Mouse (Mus musculus): ENCODE measurements around the gene Gm38100. TPM values are rescaled to one million over a fixed set of nuclear protein-coding genes. Genes with fewer than 3 reads are reported as not detected.

Gene Gm38100
- not detected in 2 replicates for polyA plus RNA-seq (2014; fragmentation: Nextera tagmentation; extraction: Ambion mirVana)

DNA sequence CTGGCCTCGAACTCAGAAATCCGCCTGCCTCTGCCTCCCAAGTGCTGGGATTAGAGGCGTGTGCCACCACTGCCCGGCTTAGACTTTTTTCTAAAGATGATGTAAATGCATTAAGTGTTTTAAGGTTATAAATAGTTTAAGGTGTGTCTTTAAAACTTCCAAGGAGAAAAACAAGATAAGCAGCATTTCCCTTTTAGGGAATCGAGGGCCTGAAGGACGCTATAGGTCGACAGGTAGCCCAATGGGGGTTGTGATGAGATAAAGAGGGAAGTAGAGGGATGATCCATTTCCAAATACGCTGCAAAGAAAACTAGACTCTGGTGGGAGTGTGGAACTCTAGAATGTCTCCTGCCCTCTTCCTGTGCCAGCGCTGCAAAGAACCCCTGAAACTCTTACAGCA is at the start of gene Gm38100:
Gm38100 (plus strand) TSS at position 301 of the 400 bp plus-strand sequence.
- Histone ChIP-seq H3K27me3 (ENCODE audit: control insufficient read depth, insufficient read depth, low read length) (no peaks in the 10 kb centered on the region), H3K9ac (replicated peaks; ENCODE audit: low read length) (no peak within 1 kb of the TSS), H3K9me3 (ENCODE audit: control insufficient read depth, low read length) (no peaks in the 10 kb centered on the region), H3K4me1 (ENCODE audit: control insufficient read depth, insufficient read depth, low read length) (no peaks in the 10 kb centered on the region), H3K4me2 (ENCODE audit: low read length) (no peak within 1 kb of the TSS), H3K27ac (replicated peaks; ENCODE audit: low read depth, low read length) (no peak within 1 kb of the TSS), H3K4me3 (replicated peaks; ENCODE audit: low read depth, low read length) (no peak within 1 kb of the TSS), H3K36me3 (ENCODE audit: control insufficient read depth, insufficient read depth, low read length) (no peaks in the 10 kb centered on the region)
- WGBS = 93% methylated on average over 9 of the region's 9 CpGs
- DNase-seq (no peak), ATAC-seq (ENCODE audit: low FRiP score, low TSS enrichment) (no peak)

DNA sequence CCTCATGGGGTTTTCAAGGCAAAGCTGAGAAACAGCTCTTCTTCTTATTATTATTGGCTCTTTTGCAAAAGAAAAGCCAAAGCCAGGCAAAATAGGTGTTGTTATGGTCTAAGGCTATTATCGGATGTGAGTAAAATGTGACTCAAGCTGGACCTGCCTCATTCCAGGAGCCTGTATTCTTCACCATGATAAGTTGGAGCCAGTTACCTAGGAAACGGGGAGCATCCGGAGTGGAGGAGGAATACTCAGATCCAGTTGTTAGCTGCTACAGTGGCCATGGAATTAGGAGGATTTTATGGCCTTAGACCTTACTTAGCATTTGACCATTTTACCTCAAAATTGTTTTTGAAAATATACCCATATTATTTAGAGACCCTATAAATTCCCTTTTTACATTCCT is 49.4 kb upstream of the Gm38100 start:
- DNase-seq (peak; percentile 51), ATAC-seq (ENCODE audit: low FRiP score, low TSS enrichment) (no peak)
- Histone ChIP-seq H3K27ac (replicated peaks; ENCODE audit: low read depth, low read length) (no peak overlapping the region), H3K27me3 (ENCODE audit: control insufficient read depth, insufficient read depth, low read length) (no peaks in the 10 kb centered on the region), H3K4me2 (ENCODE audit: low read length) (no peak overlapping the region), H3K4me1 (ENCODE audit: control insufficient read depth, insufficient read depth, low read length) (no peaks in the 10 kb centered on the region), H3K9ac (replicated peaks; ENCODE audit: low read length) (no peak overlapping the region), H3K4me3 (replicated peaks; ENCODE audit: low read depth, low read length) (no peak overlapping the region), H3K9me3 (ENCODE audit: control insufficient read depth, low read length) (no peaks in the 10 kb centered on the region), H3K36me3 (ENCODE audit: control insufficient read depth, insufficient read depth, low read length) (no peaks in the 10 kb centered on the region)
- WGBS = 40% methylated on average over 3 of the region's 3 CpGs

DNA sequence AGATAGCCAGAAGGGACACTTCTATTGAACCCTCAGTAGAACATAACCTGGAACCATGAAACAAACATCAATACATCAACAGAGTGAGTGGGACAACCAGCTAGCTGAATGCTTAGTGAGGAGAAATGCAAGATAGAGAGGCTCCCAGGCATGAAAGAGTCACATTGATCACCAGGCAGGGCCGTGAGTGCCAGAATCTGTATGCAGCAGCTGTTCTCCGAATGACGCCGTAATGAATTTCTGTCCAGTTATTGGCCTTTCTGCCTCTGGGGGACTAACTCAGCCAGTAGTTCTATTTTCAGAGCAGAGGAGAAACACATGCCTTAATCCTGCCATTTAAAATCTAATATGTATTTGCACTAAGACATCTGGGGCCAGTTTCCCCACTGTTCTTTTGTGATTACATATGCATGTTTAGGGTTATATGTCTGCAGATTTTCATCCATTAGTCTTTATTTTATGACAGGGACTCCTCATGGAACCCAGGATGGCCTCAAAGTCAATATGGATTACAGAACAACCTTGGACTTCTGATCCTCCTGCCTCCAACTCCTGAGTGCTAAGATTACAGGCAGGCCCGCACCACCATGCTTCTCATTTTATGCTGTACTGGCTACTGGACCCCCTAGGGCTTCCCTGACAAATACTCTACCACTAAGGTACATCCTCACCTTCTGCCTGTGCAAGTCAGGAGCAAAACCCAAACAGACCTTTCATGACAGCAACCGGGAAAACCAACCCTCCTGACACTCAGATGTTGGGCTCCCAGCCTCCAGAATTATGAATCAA is 47.9 kb upstream of the Gm38100 start:
- DNase-seq = peak; percentile 64
- WGBS = 69% methylated on average over 6 of the region's 6 CpGs

DNA sequence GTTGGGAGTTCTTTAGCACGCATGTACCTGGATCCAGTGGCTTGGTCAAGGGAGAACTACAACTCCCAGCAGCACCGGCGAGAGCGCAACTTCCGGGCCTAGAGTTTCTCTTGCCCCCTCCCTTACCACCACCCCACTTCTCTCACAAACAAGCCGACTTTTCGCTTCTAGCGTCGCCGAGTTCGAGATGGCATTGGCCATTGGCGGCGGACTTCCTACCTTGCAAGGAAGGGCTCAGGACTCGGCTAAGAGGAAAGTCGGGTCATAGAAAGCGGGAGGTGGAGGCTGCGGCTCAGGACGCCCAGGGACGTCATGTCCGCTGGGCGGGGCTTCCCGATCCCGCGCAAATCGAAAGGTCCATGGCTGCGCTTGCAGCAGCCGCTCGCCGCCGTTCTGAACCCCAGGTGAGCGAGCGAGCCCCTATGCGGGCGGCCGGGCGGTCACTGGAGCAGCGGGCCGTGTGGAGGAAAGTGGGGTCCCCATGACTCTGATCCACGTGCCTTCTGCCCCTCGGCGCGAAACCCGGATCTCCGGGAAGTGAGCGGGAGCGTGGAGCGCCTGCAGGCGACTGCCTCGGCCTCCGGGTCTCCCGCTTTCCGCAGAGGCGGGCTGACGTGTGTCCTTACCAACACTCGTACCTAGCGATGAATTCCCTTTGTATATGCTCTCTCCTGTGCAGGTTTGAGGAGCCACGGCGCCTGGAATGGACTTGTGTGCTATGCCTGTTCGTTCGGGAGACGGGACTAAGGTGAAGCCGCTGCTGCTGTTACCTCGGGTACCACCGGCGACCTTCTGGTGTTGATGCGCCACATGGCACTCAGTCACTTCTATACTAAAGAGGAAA is 39.5 kb upstream of the Gm38100 start, which contains the start of gene Exo1:
Exo1 (plus strand) TSS at position 129 of the 844 bp plus-strand sequence.
- Histone ChIP-seq H3K27me3 (ENCODE audit: control insufficient read depth, insufficient read depth, low read length) (no peaks in the 10 kb centered on the region), H3K27ac (replicated peaks; ENCODE audit: low read depth, low read length) (peak within 1 kb of the TSS; percentile 81), H3K4me1 (ENCODE audit: control insufficient read depth, insufficient read depth, low read length) (0 out of 2 replicates have a peak, but pooled peaks cover 2% of the 10 kb centered on the region), H3K4me3 (replicated peaks; ENCODE audit: low read depth, low read length) (peak within 1 kb of the TSS; percentile 69), H3K9ac (replicated peaks; ENCODE audit: low read length) (peak within 1 kb of the TSS; percentile 73), H3K9me3 (ENCODE audit: control insufficient read depth, low read length) (no peaks in the 10 kb centered on the region), H3K36me3 (ENCODE audit: control insufficient read depth, insufficient read depth, low read length) (no peaks in the 10 kb centered on the region), H3K4me2 (ENCODE audit: low read length) (peak within 1 kb of the TSS; percentile 90)
- ATAC-seq (ENCODE audit: low FRiP score, low TSS enrichment) (peak; percentile 96), DNase-seq (peak; percentile 93)
- WGBS = under 1% methylated on average over 66 of the region's 66 CpGs

More for the DNA sequence above, 47.9 kb upstream of the Gm38100 start:
- no peaks in the 10 kb centered on the region for H3K27me3 ChIP-seq (ENCODE audit: control insufficient read depth, insufficient read depth, low read length)
- no peak for ATAC-seq (ENCODE audit: low FRiP score, low TSS enrichment)
- no peak overlapping the region for H3K9ac ChIP-seq (replicated peaks; ENCODE audit: low read length)
- no peaks in the 10 kb centered on the region for H3K4me1 ChIP-seq (ENCODE audit: control insufficient read depth, insufficient read depth, low read length)
- H3K27ac ChIP-seq (replicated peaks; ENCODE audit: low read depth, low read length) = peak overlapping the region; percentile 53
- no peak overlapping the region for H3K4me2 ChIP-seq (ENCODE audit: low read length)
- no peak overlapping the region for H3K4me3 ChIP-seq (replicated peaks; ENCODE audit: low read depth, low read length)
- H3K36me3 ChIP-seq (ENCODE audit: control insufficient read depth, insufficient read depth, low read length) = no peaks in the 10 kb centered on the region
- no peaks in the 10 kb centered on the region for H3K9me3 ChIP-seq (ENCODE audit: control insufficient read depth, low read length)

DNA sequence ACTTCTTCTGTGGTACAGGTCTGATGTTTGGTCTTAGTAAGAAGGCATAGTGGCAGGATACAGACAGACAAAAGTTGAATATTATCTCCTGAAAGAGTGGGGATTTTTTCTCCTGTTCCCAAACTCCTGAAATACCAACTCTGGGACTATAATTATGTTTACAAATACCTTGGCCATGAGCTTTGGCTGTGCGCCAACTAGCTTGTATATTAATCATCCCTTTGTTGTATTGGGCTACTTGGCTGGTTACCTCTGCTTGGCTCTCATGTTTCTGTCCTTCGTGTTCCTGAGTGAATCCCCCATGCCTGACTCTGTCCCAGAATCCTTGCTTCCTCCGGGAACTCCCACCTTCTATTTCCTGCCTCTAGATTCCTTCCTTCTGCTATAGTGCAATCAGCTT is 36.7 kb upstream of the Gm38100 start:
- no peak for ATAC-seq (ENCODE audit: low FRiP score, low TSS enrichment)
- Histone ChIP-seq H3K36me3 (ENCODE audit: control insufficient read depth, insufficient read depth, low read length) (no peaks in the 10 kb centered on the region), H3K27me3 (ENCODE audit: control insufficient read depth, insufficient read depth, low read length) (no peaks in the 10 kb centered on the region), H3K27ac (replicated peaks; ENCODE audit: low read depth, low read length) (no peak overlapping the region), H3K4me2 (ENCODE audit: low read length) (no peak overlapping the region), H3K9ac (replicated peaks; ENCODE audit: low read length) (no peak overlapping the region), H3K4me3 (replicated peaks; ENCODE audit: low read depth, low read length) (no peak overlapping the region), H3K4me1 (ENCODE audit: control insufficient read depth, insufficient read depth, low read length) (0 out of 2 replicates have a peak, but pooled peaks cover 2% of the 10 kb centered on the region), H3K9me3 (ENCODE audit: control insufficient read depth, low read length) (no peaks in the 10 kb centered on the region)
- DNase-seq = no peak
- 88% methylated on average over 3 of the region's 3 CpGs for WGBS

DNA sequence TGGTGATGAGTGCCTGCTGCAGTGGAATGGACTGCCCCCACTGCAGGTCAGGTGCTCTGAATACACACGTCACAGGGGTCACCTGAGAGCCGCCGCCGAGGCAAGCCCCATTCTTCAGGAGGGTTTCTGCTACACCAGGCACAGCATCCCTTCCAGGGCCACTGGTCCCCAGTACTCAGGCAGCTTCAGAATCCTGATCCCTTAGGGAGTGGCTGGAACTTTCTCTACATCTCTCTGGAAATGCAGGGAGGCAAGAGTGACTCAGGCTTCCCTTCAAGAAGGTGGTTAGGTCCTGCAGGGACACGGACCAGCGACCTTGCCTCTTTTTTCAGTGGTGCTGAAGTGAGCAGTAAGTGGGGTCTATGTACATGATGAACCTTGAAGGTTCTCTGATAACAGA is 26.9 kb upstream of the Gm38100 start:
- ATAC-seq (ENCODE audit: low FRiP score, low TSS enrichment) (no peak), DNase-seq (no peak)
- Histone ChIP-seq H3K4me3 (replicated peaks; ENCODE audit: low read depth, low read length) (no peak overlapping the region), H3K9ac (replicated peaks; ENCODE audit: low read length) (no peak overlapping the region), H3K4me1 (ENCODE audit: control insufficient read depth, insufficient read depth, low read length) (no peaks in the 10 kb centered on the region), H3K36me3 (ENCODE audit: control insufficient read depth, insufficient read depth, low read length) (0 out of 2 replicates have a peak, but pooled peaks cover 4% of the 10 kb centered on the region), H3K9me3 (ENCODE audit: control insufficient read depth, low read length) (no peaks in the 10 kb centered on the region), H3K4me2 (ENCODE audit: low read length) (no peak overlapping the region), H3K27me3 (ENCODE audit: control insufficient read depth, insufficient read depth, low read length) (no peaks in the 10 kb centered on the region), H3K27ac (replicated peaks; ENCODE audit: low read depth, low read length) (no peak overlapping the region)
- WGBS = 92% methylated on average over 6 of the region's 6 CpGs

DNA sequence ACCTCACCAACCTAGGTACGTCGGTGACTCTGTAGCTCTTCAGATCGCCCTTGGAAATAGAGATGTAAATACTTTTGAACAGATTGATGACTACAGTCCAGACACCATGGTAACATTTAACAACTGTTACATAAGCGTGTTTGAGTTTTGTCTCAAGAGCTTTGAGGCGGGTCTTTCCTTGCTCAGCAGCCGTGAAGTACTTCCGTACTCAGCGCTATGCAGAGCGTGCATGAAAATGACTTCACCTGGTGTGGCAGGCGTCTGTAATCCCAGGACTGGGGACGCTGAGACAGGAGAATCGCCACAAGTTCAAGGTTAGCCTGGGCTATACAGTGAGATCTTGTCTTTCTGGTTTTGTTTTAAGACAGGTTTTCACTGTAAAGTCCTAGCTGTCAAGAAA is 26.4 kb upstream of the Gm38100 start:
- Histone ChIP-seq H3K4me2 (ENCODE audit: low read length) (no peak overlapping the region), H3K27ac (replicated peaks; ENCODE audit: low read depth, low read length) (no peak overlapping the region), H3K27me3 (ENCODE audit: control insufficient read depth, insufficient read depth, low read length) (no peaks in the 10 kb centered on the region), H3K36me3 (ENCODE audit: control insufficient read depth, insufficient read depth, low read length) (0 out of 2 replicates have a peak, but pooled peaks cover 4% of the 10 kb centered on the region), H3K4me1 (ENCODE audit: control insufficient read depth, insufficient read depth, low read length) (no peaks in the 10 kb centered on the region), H3K9me3 (ENCODE audit: control insufficient read depth, low read length) (no peaks in the 10 kb centered on the region), H3K4me3 (replicated peaks; ENCODE audit: low read depth, low read length) (no peak overlapping the region), H3K9ac (replicated peaks; ENCODE audit: low read length) (no peak overlapping the region)
- ATAC-seq (ENCODE audit: low FRiP score, low TSS enrichment) (no peak), DNase-seq (no peak)
- WGBS = 94% methylated on average over 12 of the region's 12 CpGs

DNA sequence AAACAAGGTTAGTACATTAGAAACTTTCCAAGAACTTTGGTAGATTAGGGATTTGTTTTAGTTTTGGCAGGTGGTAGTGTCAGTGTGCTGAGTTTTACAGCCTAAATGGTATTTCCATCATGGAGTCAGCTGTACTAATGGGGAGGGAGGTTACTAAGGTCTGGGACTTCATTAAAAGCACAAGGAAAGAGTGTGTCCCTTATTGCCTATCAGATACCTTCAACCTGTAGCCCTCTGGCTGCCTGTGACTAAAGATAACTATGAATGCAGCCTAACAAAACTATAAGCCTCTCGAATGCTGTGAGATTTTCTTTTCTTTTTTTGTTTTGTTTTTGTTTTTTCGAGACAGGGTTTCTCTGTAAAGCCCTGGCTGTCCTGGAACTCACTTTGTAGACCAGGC is 8.9 kb upstream of the Gm38100 start:
- Histone ChIP-seq H3K27ac (replicated peaks; ENCODE audit: low read depth, low read length) (no peak overlapping the region), H3K4me2 (ENCODE audit: low read length) (no peak overlapping the region), H3K27me3 (ENCODE audit: control insufficient read depth, insufficient read depth, low read length) (no peaks in the 10 kb centered on the region), H3K36me3 (ENCODE audit: control insufficient read depth, insufficient read depth, low read length) (no peaks in the 10 kb centered on the region), H3K4me3 (replicated peaks; ENCODE audit: low read depth, low read length) (no peak overlapping the region), H3K4me1 (ENCODE audit: control insufficient read depth, insufficient read depth, low read length) (no peaks in the 10 kb centered on the region), H3K9me3 (ENCODE audit: control insufficient read depth, low read length) (no peaks in the 10 kb centered on the region), H3K9ac (replicated peaks; ENCODE audit: low read length) (no peak overlapping the region)
- DNase-seq = no peak
- 93% methylated on average over 2 of the region's 2 CpGs for WGBS
- no peak for ATAC-seq (ENCODE audit: low FRiP score, low TSS enrichment)

Data from midbrain, embryonic 14.5 days (tissue).